Mouse (Mus musculus) limb, embryonic 15.5 days (tissue): ENCODE measurements around the gene Olfr574. TPM values are rescaled to one million over a fixed set of nuclear protein-coding genes. Genes with fewer than 3 reads are reported as not detected.

Source experiments
- ATAC-seq: fragments of 200-750 bp; cut with Nextera tagmentation; 2 replicates; pipeline ENCODE4 v1.8.0; 2017; ENCODE audit warnings: low read depth, moderate TSS enrichment; ENCODE audit not compliant: insufficient number of reproducible peaks, low FRiP score, low TSS enrichment
- H3K27ac ChIP-seq: fragments of 300-500 bp; sonication (generic); 2 replicates; pipeline ENCODE4 v1.5.1; 2015; ENCODE audit warnings: moderate library complexity, mild to moderate bottlenecking, inconsistent platforms
- H3K27me3 ChIP-seq: fragments of 300-500 bp; sonication (generic); 2 replicates; pipeline ENCODE4 v1.6.1; 2015; ENCODE audit warnings: inconsistent platforms
- H3K36me3 ChIP-seq: fragments of 300-500 bp; sonication (generic); 2 replicates; pipeline ENCODE4 v1.6.1; 2015; ENCODE audit warnings: inconsistent platforms
- H3K4me1 ChIP-seq: fragments of 300-500 bp; sonication (generic); 2 replicates; pipeline ENCODE4 v1.6.1; 2015; ENCODE audit warnings: inconsistent platforms
- H3K4me2 ChIP-seq: fragments of 300-500 bp; sonication (generic); 2 replicates; pipeline ENCODE4 v1.6.1; 2015; ENCODE audit warnings: mild to moderate bottlenecking, inconsistent platforms
- H3K4me3 ChIP-seq: fragments of 300-500 bp; sonication (generic); 2 replicates; pipeline ENCODE4 v1.5.1; 2015; ENCODE audit warnings: mild to moderate bottlenecking, inconsistent platforms
- H3K9ac ChIP-seq: fragments of 300-500 bp; sonication (generic); 2 replicates; pipeline ENCODE4 v1.6.1; 2015; ENCODE audit warnings: inconsistent platforms
- H3K9me3 ChIP-seq: fragments of 300-500 bp; sonication (generic); 2 replicates; pipeline ENCODE4 v1.6.1; 2016; ENCODE audit warnings: inconsistent platforms
- WGBS: fragments of 180-500 bp; shearing (Covaris S2); methylation state at CpG from one replicate; pipeline ENCODE4 v1.1.7; 2015; 5-methylcytosine and 5-hydroxymethylcytosine counted together
- polyA plus RNA-seq: library from polyadenylated mRNA; unstranded; fragments of >200 nt; fragmentation: Nextera tagmentation; extraction: Ambion mirVana; gene quantifications from 2 replicates; pipeline ENCODE4 v1.2.1, GENCODE M21; 2015

Gene Olfr574
- polyA plus RNA-seq, 1 experiment from 2014 or later = not detected

GRCm38 (mm10) chr7:102962360-102962759 is 14.1 kb downstream of the Olfr574 start, which contains the start of gene Olfr576:
Gene Olfr576 (plus strand): TSS chr7:102962660.
- ATAC-seq = no peak
- Histone ChIP-seq H3K27ac (no peak within 1 kb of the TSS), H3K4me1 (no peaks in the 10 kb centered on the region), H3K27me3 (no peaks in the 10 kb centered on the region), H3K9ac (no peak within 1 kb of the TSS), H3K4me2 (no peak within 1 kb of the TSS), H3K9me3 (no peaks in the 10 kb centered on the region), H3K36me3 (no peaks in the 10 kb centered on the region), H3K4me3 (no peak within 1 kb of the TSS)
- 49% methylated on average over 2 of the region's 2 CpGs for WGBS

DNA sequence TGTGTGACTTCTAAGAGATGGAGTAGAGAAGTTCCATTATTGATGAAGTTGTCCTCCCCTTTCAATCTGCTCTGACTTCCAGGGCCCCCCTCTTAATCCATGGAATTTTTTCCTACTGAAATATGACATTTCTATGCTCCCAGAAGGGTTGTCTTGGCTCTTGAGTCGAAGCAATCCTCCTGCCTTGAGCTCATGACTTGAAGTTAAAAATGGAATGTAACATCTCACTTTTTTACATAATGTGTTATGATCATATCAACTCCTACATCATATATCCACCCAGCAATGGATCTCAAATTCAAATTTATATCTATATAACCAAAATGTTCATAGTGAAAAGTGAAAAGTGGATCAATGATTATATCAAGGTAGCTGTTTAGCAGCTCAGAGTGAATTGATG is 26.1 kb downstream of the Olfr574 start:
- Histone ChIP-seq H3K9ac (no peak overlapping the region), H3K9me3 (no peaks in the 10 kb centered on the region), H3K27ac (no peak overlapping the region), H3K36me3 (no peaks in the 10 kb centered on the region), H3K4me1 (no peaks in the 10 kb centered on the region), H3K4me2 (no peak overlapping the region), H3K4me3 (no peak overlapping the region), H3K27me3 (no peaks in the 10 kb centered on the region)
- no peak for ATAC-seq
- 46% methylated on average over 1 of the region's 1 CpGs for WGBS

DNA sequence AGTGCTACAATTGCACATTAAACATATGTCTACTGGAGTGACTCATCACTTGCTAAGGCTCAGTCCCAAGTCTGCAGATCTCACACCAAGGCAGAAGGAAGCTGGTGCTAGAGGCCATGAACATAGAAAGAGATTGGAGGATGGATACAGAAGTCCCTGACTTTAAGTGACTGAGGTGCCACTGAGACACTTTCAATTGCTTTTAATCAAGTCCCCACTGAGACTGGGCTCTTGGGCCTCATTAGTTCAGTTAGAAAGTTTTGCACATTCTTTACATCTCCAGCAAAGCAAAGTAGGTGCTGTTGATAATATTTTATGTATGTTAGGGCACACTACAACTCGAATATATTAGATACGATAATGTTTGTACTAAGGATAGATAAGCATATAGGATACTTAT is 27.6 kb downstream of the Olfr574 start, which contains the start of gene Olfr577:
Gene Olfr577 (minus strand): TSS at position 101 of the 400 bp plus-strand sequence.
- Histone ChIP-seq H3K4me3 (no peak within 1 kb of the TSS), H3K27me3 (no peaks in the 10 kb centered on the region), H3K9me3 (no peaks in the 10 kb centered on the region), H3K9ac (no peak within 1 kb of the TSS), H3K4me2 (no peak within 1 kb of the TSS), H3K27ac (no peak within 1 kb of the TSS), H3K36me3 (no peaks in the 10 kb centered on the region), H3K4me1 (no peaks in the 10 kb centered on the region)
- 77% methylated on average over 2 of the region's 2 CpGs for WGBS
- ATAC-seq = no peak

GRCm38 (mm10) chr7:102989224-102989623 is 41.0 kb downstream of the Olfr574 start, which contains the start of gene Olfr578:
Gene Olfr578 (minus strand): TSS chr7:102989324.
- Histone ChIP-seq H3K4me3 (no peak within 1 kb of the TSS), H3K27me3 (no peaks in the 10 kb centered on the region), H3K9me3 (no peaks in the 10 kb centered on the region), H3K9ac (no peak within 1 kb of the TSS), H3K4me1 (no peaks in the 10 kb centered on the region), H3K36me3 (no peaks in the 10 kb centered on the region), H3K27ac (no peak within 1 kb of the TSS), H3K4me2 (no peak within 1 kb of the TSS)
- WGBS = 64% methylated on average over 3 of the region's 3 CpGs
- ATAC-seq = no peak

Other genes with a start within 250 kb of the Olfr574 start
- gene Olfr558, start 246.3 kb upstream of the Olfr574 start, polyA plus RNA-seq = 1.1 and 1.8 TPM in 2 replicates
- gene Olfr33, start 229.4 kb upstream of the Olfr574 start, polyA plus RNA-seq = not detected in 2 replicates
- not detected in 2 replicates for gene Olfr559, start 221.0 kb upstream of the Olfr574 start, polyA plus RNA-seq
- gene Olfr560, start 189.1 kb upstream of the Olfr574 start, polyA plus RNA-seq = not detected in 2 replicates
- 0.22 and 0.34 TPM in 2 replicates for gene Olfr78, start 189.0 kb upstream of the Olfr574 start, polyA plus RNA-seq
- not detected in 2 replicates for gene Olfr561, start 177.2 kb upstream of the Olfr574 start, polyA plus RNA-seq
- not detected in 2 replicates for gene Olfr564, start 145.0 kb upstream of the Olfr574 start, polyA plus RNA-seq
- not detected in 2 replicates for gene Olfr566, start 89.7 kb upstream of the Olfr574 start, polyA plus RNA-seq
- not detected in 2 replicates for gene Olfr568, start 71.3 kb upstream of the Olfr574 start, polyA plus RNA-seq
- gene Olfr569, start 57.6 kb upstream of the Olfr574 start, polyA plus RNA-seq = not detected in 2 replicates
- not detected in 2 replicates for gene Olfr570, start 53.9 kb upstream of the Olfr574 start, polyA plus RNA-seq
- gene Olfr571, start 30.9 kb upstream of the Olfr574 start, polyA plus RNA-seq = not detected in 2 replicates
- gene Olfr572, start 24.1 kb upstream of the Olfr574 start, polyA plus RNA-seq = not detected in 2 replicates
- gene Olfr573-ps1, start 5.9 kb upstream of the Olfr574 start, polyA plus RNA-seq = not detected in 2 replicates
- not detected in 2 replicates for gene Olfr575, start 10.3 kb downstream of the Olfr574 start, polyA plus RNA-seq
- not detected in 2 replicates for gene Olfr576, start 14.2 kb downstream of the Olfr574 start, polyA plus RNA-seq
- gene Olfr577, start 27.5 kb downstream of the Olfr574 start, polyA plus RNA-seq = not detected in 2 replicates
- not detected in 2 replicates for gene Olfr578, start 40.9 kb downstream of the Olfr574 start, polyA plus RNA-seq
- not detected in 2 replicates for gene Olfr582, start 89.6 kb downstream of the Olfr574 start, polyA plus RNA-seq
- gene Olfr583, start 102.8 kb downstream of the Olfr574 start, polyA plus RNA-seq = not detected in 2 replicates
- not detected in 2 replicates for gene Olfr584, start 133.4 kb downstream of the Olfr574 start, polyA plus RNA-seq
- gene Olfr585, start 149.3 kb downstream of the Olfr574 start, polyA plus RNA-seq = not detected in 2 replicates
- not detected in 2 replicates for gene Olfr586, start 177.2 kb downstream of the Olfr574 start, polyA plus RNA-seq
- not detected in 2 replicates for gene Olfr588-ps1, start 192.4 kb downstream of the Olfr574 start, polyA plus RNA-seq
- gene Olfr589, start 207.9 kb downstream of the Olfr574 start, polyA plus RNA-seq = not detected in 2 replicates
- not detected in 2 replicates for gene Olfr591, start 229.9 kb downstream of the Olfr574 start, polyA plus RNA-seq
- gene Olfr592, start 236.3 kb downstream of the Olfr574 start, polyA plus RNA-seq = not detected in 2 replicates